Mouse (Mus musculus) mesoderm, embryonic 11.5 days (tissue): ENCODE measurements around the gene Ecm1.
A peak's percentile ranks its signal among the peaks of the same experiment; 100 is the strongest.

Experiments used
- DNase-seq: peaks from one replicate; pipeline ENCODE4 v3.0.0-alpha.2; 2012; ENCODE audit warnings: low read depth, low spot score

Ecm1 gene

DNA sequence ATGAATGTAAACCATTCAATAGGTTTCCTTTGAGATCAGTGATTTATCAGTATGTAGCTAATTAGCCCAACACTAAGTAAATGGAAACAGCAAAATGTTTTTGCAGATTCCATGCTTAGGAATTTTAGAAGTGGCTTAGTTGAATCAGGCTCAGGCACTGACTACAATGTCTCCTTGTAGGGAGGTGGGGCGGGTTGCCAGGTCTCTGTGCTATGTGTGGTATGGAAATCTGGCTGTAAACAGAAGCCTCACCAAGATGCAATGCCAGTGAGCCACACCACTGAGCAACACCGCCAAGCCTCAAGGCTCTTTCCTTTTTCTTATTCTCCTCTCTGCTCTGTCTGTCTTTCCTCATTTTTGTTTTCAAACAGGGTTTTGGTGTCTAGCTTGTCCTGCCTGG, 10.5 kb downstream of the Ecm1 start:
- DNase-seq, result no peak

DNA sequence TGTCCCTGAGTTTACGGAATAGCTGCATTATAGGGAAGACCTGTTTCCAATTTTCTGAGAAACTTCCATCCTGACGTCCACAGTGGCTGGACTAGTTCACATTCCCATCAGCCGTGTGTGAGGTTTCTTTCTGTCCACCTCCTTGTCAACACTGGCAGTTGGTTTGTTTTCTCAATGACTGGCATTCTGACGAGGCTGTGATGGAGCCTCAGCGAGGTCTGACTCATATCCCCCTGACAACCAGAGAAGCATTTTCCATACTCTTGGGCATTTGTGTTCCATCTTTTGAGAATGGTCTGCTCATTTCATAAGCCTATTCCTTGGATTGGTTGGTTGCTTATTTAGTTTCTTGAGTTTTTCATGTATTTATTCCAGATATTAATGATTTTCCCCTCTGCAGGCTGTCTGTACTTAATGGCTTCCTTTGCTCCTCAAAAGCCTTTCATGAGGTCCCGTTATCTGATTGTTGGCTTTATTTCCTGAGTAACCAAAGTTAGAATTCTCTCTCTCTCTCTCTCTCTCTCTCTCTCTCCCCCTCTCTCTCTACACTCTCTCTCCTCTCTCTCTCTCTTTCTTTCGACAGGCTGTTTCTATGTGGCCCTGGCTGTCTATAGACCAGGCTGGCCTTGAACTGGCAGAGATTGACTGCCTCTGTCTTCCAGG, 12.5 kb downstream of the Ecm1 start:
- no peak for DNase-seq

DNA sequence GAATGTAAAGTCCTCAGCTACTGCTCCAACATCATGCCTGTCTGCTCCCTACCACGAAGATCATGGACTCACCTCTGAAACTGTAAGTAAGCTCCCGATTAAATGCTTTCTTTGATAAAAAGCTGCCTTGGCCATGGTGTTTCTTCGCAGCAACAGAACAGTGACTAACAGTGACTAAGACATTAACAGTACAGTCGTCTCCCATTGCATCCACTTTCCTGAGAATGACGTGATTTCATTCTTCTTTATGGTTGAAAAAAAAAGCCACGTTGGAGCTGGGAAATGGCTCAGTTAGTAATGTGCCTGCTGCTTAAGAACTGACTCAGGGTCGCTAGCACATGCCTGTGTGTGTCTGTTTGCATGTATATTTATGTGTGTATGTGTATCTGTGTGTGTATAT, 13.5 kb downstream of the Ecm1 start:
- DNase-seq, result no peak

DNA sequence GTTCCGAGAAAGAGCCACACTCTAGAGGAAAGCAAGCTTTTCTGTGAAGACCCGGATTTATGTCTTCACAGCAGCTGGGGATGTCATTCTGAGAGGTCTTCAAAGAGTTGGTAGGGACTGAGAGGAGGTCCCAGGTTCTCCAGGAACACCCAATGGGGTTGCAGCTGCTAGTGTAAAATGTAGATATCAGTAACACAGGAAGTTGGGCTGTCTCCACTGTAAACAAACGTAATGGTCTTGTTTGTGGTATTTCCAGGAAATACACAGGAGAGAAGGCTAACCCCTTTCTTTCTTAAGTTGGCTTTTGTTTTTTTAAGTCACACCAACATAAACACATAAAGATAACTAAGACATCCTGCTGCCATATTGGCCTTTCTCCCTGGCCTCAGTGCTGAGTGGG, 17.0 kb downstream of the Ecm1 start:
- no peak for DNase-seq

DNA sequence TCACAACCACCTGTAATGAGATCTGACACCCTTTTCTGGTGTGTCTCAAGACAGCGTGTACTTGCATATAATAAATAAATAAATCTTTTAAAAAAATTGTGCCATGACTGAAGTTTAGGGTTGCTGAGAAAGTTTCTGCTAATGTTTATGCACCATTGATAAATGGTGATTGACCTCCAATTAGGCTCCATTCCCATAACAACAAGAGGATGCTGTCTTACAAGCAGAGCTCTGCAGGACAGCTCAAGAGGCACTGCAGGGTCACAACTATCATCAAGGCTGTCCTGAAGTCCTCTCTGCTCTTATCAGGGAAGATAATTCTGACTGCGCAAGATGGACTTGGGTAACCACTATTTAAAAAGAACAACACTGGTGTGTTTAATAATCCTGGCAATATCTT, 21.2 kb downstream of the Ecm1 start:
- no peak for DNase-seq

DNA sequence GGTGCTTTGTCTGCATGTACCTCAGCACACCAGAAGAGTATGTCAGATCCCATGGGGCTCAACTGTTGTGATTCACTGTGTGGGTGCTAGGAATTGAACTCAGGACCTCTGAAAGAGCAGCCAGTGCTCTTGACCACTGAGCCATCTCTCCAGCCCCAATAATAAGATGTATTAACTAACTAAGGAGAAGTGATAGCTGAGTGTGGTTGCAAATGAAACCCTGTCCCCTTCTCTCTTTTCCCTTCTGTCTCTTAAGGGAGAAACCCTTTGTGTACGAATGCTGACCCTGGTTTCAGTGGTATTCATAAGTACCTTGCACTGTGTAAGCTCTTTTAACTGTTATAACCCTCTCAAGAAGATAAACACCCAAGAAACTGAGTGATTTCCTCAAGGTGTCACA, 23.3 kb downstream of the Ecm1 start:
- DNase-seq, result no peak

DNA sequence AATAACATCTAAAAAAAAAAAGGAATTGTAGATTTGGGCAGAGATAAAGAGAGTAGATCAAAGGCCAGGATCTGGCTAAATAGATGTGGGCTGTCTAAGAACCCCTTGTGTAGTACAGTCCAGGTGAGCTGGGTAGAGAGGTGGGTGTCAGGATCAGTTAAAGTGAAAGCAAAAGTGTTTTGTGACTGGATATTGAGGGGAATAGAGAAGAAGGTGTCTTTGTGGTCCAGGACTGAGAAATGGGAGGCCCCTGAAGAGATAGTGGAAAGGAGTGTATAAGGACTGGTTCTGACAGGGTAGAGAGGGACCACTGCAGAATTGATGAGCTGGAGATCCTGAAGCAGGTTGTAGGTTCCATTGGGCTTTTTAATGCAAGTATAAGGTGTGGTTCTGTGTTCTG, 29.4 kb downstream of the Ecm1 start:
- DNase-seq, result no peak

DNA sequence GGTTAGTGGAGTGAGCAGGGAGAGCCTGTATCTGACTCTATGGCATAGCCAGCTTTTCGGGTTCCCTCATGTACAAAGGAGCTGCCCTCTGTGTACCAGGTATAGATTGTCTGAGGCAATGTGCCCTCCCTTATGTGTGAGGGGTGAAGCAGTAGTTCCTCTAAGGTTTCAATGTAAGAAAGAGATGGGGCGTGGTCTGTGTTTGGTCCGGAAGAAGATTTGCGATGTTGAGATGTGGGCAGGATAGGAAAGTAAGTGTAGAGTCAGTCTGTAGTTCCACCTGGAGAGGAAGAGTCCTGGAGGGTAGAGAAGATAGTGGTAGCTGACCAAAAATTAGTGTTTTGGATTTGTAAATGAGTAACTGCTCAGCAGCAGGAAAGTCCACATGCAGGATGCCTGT, 30.3 kb downstream of the Ecm1 start:
- DNase-seq, result no peak

DNA sequence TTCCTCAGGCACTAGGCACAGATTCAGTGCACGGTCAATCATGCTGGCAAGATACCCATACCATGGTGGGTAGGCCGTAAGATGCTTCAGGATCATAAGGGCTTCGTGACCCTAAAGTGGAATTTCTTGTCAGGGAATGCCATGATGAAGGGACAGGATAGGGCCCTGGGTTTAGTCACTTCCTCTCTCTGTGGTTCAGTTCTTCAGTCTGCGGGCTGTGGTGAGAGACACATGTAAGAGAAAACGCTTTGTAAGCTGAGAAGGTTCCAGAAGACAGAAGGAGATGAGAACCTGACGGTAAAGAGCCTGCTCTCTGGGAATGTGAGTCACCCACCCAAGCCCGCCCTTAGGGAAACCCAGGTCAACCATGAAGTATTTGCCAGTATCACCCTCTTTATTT, 31.9 kb downstream of the Ecm1 start:
- no peak for DNase-seq

DNA sequence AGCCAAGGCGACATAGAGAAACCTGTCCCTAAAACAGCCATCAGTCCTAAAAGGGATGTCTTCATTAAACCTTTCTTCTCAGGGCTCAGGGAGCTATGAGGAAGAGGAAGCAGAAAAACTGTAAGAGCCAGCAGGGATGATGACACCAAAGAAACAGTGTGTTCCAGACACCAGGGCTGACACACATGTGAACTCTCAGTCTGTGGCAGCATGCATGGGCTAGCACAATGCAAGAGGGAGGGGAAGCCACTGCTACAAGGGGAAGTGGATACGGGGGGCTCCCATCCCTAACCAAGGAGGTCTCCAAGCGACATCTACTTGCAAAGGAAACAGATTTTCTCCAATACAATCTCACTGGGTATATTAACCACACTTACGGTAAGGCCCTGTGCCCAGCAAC, 33.1 kb downstream of the Ecm1 start:
- no peak for DNase-seq

DNA sequence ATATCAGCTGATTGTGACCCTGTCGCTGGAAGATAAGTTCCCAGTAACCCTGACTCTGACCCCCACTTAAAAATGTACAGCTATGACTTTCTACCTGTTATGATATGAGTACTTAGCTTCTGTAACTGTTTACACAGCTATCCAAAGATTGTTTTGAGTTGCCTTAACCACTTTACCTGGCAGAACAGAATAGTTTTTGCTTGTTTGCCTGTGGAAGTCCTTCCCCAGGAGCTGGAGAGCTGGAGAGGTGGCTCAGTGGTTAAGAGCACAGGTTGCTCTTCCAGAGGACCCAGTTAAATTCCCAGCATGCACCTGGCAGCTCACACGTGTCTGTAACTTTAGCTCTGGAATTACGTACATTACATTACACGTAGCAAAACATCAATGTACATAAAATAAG, 34.8 kb downstream of the Ecm1 start:
- DNase-seq, result no peak

DNA sequence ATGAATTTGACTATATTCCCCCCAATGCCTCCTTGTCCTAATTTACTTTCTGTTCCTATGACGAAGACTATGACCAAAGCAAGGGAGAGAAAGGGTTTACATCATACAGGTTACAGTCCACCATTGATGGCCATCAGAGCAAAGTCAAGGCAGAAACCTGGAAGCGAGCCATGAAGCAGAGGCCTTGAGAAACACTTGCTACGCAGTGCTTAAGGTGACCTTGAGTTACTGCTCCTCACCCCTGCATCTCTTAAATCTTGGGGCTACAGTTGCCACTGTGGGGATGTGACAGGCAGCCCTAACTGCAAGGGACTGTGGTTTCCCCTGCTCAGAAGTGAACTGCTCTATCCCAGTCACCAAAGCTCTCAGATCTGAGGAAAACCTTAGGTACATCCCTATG, 36.1 kb downstream of the Ecm1 start:
- no peak for DNase-seq

DNA sequence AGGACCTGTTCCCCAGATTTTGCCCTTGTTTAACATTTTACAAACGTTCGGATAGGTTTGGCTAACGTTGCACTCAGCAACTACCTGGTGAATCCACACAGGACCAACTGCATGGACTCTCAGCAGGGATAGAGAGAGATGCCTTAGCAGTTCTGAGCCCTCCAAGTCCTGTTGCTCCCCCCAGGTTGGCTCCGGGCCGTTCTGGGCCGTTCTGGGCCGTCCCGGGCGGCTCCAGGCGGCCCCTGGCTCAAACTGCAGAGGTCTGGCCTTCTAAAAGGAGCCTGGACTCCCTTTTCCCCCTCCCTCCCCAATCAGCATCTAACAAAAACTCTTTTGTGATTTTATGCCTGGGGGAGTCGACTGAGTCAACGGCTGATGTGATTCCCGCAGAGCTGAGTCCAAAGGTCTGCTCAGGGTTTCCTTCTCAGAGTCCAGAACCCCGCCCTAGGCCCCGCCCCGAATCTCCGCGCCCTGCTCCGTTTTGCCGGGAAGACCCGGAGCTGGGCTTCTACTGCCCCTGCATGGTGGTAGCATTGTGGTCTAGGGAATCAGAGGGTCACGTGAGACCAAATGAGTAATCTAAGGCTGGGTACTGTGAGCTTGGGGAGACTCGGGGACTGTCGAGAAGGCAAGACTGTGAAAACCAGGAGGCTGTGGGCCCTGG, 37.4 kb downstream of the Ecm1 start:
- DNase-seq, result peak; percentile 83

DNA sequence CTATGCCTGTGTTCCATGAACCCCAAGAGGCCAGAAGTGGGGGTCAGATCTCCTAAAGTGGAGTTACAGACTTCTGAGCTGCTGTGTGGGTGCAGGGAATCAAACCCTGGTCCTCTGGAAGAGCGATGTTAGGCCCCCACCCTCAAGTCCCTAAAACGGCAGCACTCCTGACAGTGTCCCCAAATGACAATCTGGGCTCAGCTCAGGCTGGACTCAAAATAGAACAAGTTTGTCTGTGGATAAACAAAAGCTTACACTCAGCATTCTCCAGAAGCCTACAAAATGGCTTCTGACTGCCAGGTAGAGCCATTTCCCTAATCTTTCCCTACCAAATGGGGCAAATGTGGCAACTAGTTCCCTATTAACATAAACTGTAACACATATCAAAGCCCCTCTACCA, 38.3 kb downstream of the Ecm1 start:
- DNase-seq, result no peak

DNA sequence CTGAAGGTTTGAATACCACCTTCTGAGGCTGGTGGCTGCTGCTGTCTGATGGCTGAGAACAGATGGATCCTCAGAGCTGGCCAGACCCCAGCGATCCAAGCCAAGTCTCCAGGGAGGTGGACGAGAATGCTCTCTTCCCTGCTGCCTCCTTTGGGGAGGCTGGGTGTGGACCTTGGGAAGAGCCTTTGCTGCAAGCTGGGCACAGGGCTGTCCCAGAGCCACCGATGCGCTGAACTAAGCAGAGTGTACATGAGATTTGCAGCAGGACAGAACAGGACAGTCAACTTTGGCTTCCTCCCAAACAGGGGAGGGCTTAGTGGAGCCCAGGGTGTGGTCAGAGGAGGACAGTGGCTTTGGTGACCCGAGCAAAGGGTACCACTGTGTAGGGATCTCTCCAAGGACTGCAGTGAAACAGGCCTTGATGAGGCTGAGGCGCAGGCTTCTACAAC, 39.1 kb downstream of the Ecm1 start:
- DNase-seq, result no peak

DNA sequence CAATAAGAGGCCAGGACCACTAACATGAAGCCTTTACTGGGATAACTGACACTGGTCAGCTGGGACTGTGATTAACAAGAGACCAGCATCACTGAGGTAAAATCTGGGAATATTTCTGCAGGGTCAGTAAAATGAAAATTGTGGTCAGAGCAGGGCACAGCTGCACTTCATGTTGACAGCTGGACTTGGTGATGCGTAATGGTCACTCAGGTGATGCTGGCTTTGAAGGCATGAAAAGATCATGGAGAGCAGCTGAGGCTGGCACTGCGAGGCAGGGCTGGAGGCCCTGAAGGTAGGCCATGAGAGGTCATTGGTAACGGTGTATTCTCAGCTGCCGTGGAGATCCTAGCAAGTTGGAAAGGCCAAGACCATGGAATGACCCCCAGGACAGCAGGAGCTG, 41.1 kb downstream of the Ecm1 start:
- DNase-seq, result no peak

DNA sequence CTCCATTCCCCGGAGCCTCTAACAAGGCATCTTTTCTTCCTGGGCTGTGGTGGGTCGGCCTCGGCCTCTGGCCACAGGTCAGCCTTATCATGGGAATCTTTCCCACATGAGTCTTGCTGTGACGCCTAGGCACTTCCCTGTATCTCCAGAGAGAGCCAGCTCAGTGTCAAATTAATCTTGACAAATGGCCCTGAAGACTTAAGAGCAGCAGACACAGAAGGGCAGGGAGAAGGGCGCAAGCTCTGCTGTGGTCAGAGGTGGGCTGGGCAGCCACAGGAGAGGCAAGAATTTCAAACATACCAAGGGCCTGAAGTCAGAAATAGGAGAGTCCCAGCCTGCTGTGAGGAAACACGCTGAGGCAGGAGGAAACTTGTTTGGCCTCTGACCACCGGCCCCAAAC, 43.0 kb downstream of the Ecm1 start:
- peak; percentile 73 for DNase-seq

DNA sequence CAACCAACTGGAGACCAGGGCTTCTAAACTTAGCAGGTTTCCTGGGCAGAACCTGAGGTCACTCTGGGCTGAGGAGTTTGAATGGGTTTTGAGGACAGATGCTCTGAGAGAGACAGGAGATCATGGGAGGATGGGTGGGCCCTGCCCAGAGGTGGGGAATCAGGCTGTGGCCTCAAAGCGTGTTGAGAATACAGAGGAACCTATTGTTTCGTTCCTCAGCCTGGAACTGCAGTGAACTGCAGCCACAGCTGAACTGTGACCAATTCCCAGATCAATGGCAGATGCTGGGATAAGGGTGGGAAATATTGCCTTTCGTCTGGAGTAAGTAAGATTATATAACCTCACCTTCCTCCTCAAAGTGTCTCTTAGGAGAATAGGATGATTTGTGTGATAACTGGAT, 43.6 kb downstream of the Ecm1 start:
- peak; percentile 68 for DNase-seq

DNA sequence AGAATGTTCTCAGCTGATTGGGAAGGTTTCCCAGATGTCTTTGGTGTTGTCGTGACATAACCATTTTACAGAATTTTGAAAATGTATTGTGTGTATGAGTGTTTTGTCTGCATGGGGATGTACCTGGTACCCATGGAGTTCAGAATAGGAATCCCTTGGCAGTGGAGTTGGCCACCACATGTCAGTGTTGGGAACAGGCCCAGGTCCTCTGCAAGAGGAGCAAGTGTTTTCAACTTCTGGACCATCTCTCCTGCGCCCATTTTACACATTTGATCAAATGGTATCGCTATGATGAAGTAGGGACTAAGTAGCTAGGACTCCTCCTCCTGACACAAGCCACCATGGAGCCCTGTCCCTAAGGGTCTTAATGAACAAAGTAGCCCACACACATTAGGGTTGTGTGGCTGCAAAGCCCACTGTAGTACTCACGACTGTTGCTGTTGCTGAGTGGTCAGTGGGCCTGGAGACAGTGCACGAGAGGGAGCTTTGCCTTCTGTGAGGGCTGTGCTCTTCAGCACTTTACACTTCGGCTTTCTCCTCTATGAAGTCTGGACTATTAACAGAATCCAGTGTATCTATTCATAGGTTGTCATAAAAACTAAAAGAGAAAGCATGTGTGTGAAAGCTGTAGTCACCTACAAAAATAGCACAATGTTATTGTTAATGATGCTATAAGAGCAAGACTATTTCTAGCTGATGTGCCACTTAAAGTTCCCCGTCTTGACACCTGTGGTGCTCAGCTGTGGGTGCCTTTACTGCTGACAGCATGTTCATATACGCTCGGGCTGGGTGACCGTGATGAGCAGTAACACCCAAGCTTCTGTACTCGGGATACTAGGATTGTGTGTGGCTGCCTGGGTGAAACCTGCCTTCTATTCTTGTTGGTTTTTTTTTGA, 44.3 kb downstream of the Ecm1 start:
- DNase-seq, result no peak

DNA sequence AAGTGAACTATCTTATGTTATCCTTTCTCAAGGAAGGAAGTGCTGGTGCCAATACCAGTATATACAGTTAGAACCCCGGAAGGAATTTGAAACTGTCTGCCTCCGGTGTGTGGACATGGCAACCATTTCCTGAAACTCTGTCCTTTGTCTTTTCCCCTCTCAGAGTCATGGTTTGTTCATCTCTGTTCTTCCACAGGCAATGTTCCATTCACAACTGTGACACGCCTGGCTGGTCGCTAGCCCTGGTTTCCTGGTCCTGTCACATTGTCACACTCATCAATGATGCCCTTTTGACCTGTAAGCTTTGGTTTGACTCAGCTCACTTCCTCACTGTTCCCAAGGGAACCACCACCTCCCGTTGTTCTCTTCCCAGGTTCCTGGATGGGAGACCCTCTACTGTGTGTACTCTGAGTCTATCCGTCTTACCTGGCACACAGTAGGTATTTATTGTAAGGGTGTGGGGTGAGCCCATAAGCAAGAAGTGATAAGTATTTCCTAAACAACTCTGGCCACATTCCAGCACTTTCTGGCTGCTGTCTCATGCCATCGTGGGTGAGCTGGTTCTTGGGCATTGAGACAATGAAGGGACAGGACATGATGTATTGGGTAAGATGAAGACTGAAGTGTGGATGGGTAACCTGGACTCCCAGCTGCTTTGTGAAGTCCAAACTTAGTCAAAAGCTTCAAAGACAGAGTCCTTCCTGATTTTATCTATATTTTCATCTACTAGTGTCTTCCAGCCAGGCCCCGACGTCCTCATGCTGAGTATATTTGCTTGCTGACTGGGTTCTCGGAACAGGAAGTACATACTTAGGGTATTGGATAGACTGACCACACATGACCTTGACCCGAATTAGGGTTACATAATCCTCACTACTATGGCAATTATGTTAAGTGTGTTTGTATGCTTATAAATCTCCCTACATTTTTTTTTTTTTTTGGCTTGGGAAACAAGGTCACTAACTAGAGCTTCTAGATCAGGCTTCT, 45.3 kb downstream of the Ecm1 start:
- DNase-seq, result peak; percentile 23

DNA sequence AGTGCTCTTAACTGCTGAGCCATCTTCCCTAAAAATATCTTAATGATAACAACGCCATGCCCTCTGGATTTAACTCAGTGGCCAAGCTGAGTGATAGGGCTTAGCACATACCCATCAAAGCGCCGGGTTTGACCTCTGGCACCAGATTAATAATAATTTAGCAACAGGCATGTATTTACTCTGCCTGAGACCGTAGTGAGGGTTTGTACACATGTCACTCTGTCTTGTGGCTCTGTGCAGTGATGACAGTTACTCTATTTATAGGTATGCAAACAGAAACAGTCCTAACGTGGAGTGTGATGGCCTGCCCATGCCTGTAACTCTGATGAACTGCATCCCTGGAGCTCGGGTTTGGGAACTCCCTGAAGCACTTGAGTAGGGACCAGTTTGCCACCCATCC, 46.7 kb downstream of the Ecm1 start:
- no peak for DNase-seq
